Mouse (Mus musculus) cerebellum, adult 8-10 months (tissue): ENCODE measurements around the gene Cxcl9.

Experiments used
- DNase-seq: peaks from one replicate; pipeline ENCODE4 v3.0.0; 2022

The Cxcl9 gene

GRCm38 (mm10) chr5:92336743-92337142, 8.9 kb upstream of the Cxcl9 start:
- DNase-seq = no peak

DNA sequence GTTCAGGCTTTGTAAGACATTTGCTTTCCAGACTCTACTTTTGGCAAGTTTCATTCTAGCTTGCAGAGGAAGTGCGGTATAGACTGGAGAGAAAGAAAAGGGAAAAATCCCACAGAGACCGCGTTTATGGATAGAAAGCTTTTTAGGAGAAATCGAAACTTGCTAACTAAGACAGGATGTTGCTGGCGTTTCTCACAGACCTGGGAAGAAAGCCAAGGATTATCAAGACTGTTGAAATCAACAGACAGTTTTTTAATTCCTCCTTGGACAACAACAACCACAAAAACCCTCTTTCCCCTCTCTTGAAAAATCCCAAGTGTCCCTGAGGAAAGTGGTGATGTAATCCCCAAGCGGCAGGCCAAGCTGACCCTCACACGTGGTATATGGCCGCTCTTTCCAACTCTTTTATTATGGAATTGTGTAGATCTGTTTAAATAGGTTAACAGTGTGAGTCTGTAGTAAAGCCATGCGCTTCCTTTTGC, 4.5 kb upstream of the Cxcl9 start:
- no peak for DNase-seq

- DNase-seq = no peak
These were observed 3.9 kb upstream of the Cxcl9 start, which contains the start of gene Art3 for GRCm38 (mm10) chr5:92331635-92332338. TSS of gene Art3 (plus strand) at chr5:92331827.

DNA sequence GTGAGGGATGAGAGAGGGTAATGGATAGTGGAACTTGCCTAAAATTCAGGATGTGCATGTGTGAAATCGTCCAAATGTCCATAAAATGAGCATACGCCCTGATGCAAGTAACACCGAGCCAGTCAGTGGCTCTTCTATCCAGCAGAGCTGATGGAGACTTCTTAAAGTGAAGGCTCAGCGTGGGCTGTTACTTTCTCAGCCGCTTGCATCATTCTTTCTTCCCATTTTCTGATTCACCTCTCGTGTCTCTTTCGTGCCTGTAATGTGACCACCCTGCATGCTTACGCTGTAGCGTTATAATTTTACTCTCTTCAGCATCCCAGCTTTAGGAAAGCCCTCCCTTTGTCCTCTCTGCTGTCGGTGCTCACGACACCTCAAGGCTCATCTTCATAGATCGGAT, 3.2 kb upstream of the Cxcl9 start:
- no peak for DNase-seq

GRCm38 (mm10) chr5:92327367-92327766, 512 bp downstream of the Cxcl9 start:
- DNase-seq = no peak

DNA sequence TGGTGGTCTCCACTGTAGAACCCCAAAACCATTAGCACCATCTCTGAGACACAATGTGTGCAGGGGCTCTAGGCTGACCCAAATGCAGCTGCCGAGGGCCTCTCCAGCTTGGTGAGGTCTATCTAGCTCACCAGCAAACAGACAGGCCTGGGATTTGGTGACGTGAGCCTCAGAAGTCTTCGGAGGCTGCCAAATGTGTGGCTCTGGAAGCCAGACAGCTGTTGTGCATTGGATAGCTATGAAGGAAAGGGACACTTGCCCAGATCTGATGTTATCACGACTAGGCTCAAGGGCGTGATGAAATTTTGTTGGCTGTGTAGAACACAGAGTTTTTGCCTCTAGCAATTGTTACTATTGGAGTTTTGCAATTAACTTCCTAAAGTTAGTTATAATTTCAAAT, 4.6 kb downstream of the Cxcl9 start:
- DNase-seq = no peak

DNA sequence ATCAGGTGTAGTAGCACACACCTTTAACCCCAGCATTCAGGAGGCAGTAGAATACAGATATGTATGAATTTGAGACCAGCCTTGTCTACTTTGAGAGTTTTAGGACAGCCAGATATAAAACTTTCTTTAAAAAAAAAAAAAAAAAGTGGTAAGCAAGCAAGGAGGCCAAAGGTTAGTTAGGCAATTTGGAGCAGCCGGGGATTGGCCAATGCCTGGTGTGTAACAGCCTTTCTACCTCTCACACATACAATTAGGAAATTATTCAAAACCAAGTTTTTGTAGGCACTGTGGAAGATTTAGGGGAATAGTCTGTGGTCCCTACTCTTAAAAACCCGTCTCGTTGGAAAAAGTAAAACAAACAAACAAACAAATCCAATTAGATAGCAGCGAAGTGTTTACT, 5.3 kb downstream of the Cxcl9 start:
- no peak for DNase-seq

- DNase-seq = no peak
These were observed 6.1 kb downstream of the Cxcl9 start for GRCm38 (mm10) chr5:92321631-92322400.

DNA sequence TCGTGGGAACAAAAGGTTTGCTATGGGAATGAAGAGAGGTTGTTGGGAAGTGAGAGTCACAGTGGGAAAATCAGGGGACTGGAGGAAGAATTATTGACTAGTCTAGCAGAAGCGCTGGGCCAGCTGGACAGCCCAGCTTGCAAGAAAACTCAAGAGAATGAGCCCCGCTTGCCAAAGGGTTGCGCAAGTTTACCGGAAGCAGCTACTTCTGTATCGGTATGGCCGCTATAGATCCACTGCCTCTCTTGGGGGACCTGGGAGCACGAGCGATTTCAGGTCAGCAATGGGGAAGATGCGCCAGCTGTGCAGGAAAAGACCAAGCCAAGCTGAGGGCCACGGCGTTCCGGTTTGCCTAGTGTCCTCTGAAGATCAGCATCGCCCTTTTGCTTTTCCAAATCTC, 9.3 kb downstream of the Cxcl9 start:
- DNase-seq = no peak

GRCm38 (mm10) chr5:92318119-92318518, 9.8 kb downstream of the Cxcl9 start:
- DNase-seq = no peak

DNA sequence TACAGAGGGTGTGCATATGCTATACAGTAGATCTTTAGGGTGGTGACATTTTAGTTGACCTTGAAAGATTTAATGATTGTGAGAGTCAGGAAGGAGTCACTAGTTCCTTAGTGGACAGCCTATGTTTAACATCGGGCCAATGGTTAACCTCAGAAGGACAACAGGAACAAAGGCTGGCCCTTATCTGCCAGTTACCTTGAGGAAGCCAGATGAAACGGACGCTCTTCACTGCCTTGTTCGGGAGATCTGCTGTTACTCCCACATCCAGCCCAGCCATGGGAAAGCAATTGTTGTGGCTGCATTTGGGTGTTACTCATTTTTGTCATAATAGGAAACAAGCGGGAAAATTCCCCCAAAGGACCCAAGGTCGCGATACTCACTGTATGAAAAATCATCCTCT, 14.1 kb downstream of the Cxcl9 start:
- no peak for DNase-seq

- peak; percentile 87 for DNase-seq
These were observed 15.7 kb downstream of the Cxcl9 start for GRCm38 (mm10) chr5:92312046-92312715.

DNA sequence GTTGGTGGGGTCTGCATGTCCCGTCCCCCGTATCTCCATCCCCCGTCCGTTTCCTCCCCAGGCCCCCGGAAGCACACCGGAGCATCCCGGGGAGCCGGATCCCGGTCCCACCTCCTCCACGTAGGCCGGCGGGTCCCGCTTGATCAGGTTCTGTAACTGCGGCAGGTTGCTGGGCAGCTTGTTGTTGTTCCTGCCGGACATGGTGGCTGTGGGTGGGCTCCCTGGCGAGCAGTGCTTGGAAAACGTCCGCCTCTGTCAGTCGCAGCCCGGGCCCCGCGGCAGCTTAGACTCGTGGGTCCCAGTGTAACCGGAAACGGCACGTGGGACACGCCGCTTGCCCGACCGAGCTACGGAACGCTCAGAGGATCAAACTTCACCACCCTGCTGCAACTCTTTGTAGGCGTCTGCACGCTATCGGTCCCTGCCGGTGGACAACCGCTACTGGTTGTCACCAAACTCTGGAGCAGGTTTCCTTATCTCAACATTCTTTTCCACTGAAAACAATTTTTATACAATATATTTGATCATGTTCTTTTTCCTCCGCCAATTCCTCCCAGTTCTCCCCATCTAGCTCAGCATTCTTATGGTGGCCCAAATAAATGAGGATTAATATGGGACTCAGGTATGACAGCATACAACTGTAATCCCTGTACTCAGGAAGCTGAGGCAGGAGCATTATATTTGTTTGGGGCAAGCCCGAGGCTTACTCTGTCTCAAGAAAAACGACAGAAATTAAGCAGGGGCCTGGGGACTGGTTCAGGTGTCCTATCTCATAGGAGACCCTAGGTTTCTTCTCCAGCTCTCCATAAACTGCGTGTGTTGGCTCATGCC, 18.0 kb downstream of the Cxcl9 start, which contains the start of gene Sdad1:
Gene Sdad1, minus strand, starts transcription at position 799 of the 831 bp plus-strand sequence.
- peak; percentile 90 for DNase-seq

DNA sequence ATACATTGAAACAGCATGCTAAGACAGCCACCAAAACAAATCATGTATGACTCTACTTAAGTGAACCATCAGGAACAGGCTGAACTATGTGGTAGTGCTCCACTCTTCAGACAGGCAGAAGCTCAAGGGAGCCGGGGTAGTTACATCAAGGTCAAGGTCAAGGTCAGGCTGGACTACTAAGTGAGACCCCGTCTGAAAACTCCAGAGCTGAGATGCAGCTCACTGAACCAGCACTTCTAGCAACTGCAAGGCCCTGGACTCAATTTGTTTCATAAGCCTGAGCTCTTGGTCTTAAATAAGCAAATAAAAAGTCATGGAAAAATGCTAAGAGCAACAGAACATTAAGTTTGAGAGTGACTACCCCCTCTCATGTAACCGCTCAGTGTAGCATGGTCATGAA, 23.6 kb downstream of the Cxcl9 start:
- DNase-seq = no peak

- no peak for DNase-seq
These were observed 25.6 kb downstream of the Cxcl9 start for GRCm38 (mm10) chr5:92302149-92302840.

- no peak for DNase-seq
These were observed 33.4 kb downstream of the Cxcl9 start for GRCm38 (mm10) chr5:92294525-92294924.

GRCm38 (mm10) chr5:92291652-92292414, 36.0 kb downstream of the Cxcl9 start:
- DNase-seq = no peak

GRCm38 (mm10) chr5:92287840-92288239, 40.0 kb downstream of the Cxcl9 start:
- no peak for DNase-seq

GRCm38 (mm10) chr5:92283107-92283506, 44.8 kb downstream of the Cxcl9 start:
- DNase-seq = no peak

GRCm38 (mm10) chr5:92282571-92282970, 45.3 kb downstream of the Cxcl9 start:
- no peak for DNase-seq

GRCm38 (mm10) chr5:92278942-92279537, 48.8 kb downstream of the Cxcl9 start:
- no peak for DNase-seq
